25 mouse cellular contexts compared by ENCODE assay signal in genomic region chr4:69608885-69609284, GRCm38 (mm10).
"Had no signal": no experiment of that assay in that cellular context is flagged by ENCODE, and none has a peak within 500 bp of the region (broad histone marks: within the 10 kb centered on the region; RNA-seq: fewer than 3 reads in every experiment).

No protein-coding gene starts in this region.

- H3K4me2 ChIP-seq: heart, embryonic 12.5 days; hindbrain, embryonic 13.5 days; hindbrain, embryonic 15.5 days; kidney, embryonic 15.5 days; limb, embryonic 12.5 days; liver, embryonic 11.5 days; liver, embryonic 13.5 days had no signal

- H3K4me1 ChIP-seq: heart, embryonic 10.5 days; heart, embryonic 12.5 days; hindbrain, embryonic 10.5 days; hindbrain, embryonic 13.5 days; hindbrain, embryonic 15.5 days; kidney, embryonic 15.5 days; limb, embryonic 10.5 days; limb, embryonic 12.5 days; liver, embryonic 13.5 days had no signal

- H3K4me3 ChIP-seq: gastrocnemius, adult 2 months; heart, embryonic 10.5 days; heart, embryonic 12.5 days; hindbrain, embryonic 10.5 days; hindbrain, embryonic 13.5 days; hindbrain, embryonic 15.5 days; kidney, embryonic 15.5 days; layer of hippocampus, adult 2 months; limb, embryonic 10.5 days; limb, embryonic 12.5 days; liver, embryonic 13.5 days had no signal

- H3K36me3 ChIP-seq: heart, embryonic 10.5 days; heart, embryonic 12.5 days; hindbrain, embryonic 10.5 days; hindbrain, embryonic 13.5 days; hindbrain, embryonic 15.5 days; kidney, embryonic 15.5 days; limb, embryonic 10.5 days; limb, embryonic 12.5 days; liver, embryonic 13.5 days had no signal

- H3K27me3 ChIP-seq: heart, embryonic 12.5 days; hindbrain, embryonic 13.5 days; hindbrain, embryonic 15.5 days; kidney, embryonic 15.5 days; limb, embryonic 12.5 days; liver, embryonic 13.5 days had no signal

- H3K9me3 ChIP-seq: heart, embryonic 10.5 days; heart, embryonic 12.5 days; hindbrain, embryonic 10.5 days; hindbrain, embryonic 13.5 days; hindbrain, embryonic 15.5 days; kidney, embryonic 15.5 days; limb, embryonic 10.5 days; limb, embryonic 12.5 days; liver, embryonic 13.5 days had no signal

- H3K27ac ChIP-seq: gastrocnemius, adult 2 months; heart, embryonic 10.5 days; hindbrain, embryonic 10.5 days; hindbrain, embryonic 13.5 days; hindbrain, embryonic 15.5 days; hindbrain, postnatal 0 days; kidney, embryonic 15.5 days; kidney, postnatal 0 days; layer of hippocampus, adult 2 months; limb, embryonic 10.5 days; limb, embryonic 12.5 days; liver, embryonic 13.5 days had no signal

- H3K9ac ChIP-seq: heart, embryonic 12.5 days; hindbrain, embryonic 13.5 days; hindbrain, embryonic 15.5 days; kidney, embryonic 15.5 days; limb, embryonic 12.5 days; liver, embryonic 13.5 days had no signal

- ATAC-seq: hindbrain, postnatal 0 days had no signal

- DNase-seq: gastrocnemius, adult 2 months; gastrocnemius, postnatal 10 days; gastrocnemius, postnatal 25 days; heart, adult 18-20 months; heart, postnatal 10 days; heart, postnatal 4 days; kidney, adult 11 months; kidney, adult 2 months; kidney, adult 9 months; kidney, postnatal 14 days; kidney, postnatal 36 days; liver; liver, embryonic 13.5 days had no signal
